Mouse (Mus musculus): ENCODE results near the gene Cdk8. TPM values are rescaled to one million over a fixed set of nuclear protein-coding genes. Genes with fewer than 3 reads are reported as not detected.

The Cdk8 gene
- polyA plus RNA-seq, 2 experiments from 2014 or later, result 11.3 to 15.1 TPM

- no peak for ATAC-seq
These were observed 3.3 kb downstream of the Cdk8 start for GRCm38 (mm10) chr5:146234336-146234735.

DNA sequence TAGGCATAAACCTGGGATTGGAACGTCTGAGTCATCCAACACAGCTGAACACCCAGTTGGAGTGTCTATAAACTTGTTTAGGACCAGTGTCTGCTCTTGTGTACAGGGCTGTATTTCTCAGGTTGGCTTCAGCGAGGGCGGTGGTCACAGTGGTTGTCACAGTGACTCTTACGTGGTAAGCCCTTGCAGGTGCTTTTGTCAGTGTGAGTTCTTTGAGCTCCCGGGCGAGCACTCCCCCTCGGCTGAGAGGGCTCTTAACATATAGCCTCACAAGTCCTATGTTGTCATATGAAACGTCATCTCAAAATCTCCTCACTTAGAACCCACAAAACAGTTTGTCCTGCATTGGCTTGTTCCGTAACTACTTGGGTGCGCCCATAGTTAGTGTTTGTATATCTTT lies 7.2 kb downstream of the Cdk8 start:
- ATAC-seq, result no peak

- no peak for ATAC-seq
These were observed 9.7 kb downstream of the Cdk8 start for GRCm38 (mm10) chr5:146240771-146241170.

DNA sequence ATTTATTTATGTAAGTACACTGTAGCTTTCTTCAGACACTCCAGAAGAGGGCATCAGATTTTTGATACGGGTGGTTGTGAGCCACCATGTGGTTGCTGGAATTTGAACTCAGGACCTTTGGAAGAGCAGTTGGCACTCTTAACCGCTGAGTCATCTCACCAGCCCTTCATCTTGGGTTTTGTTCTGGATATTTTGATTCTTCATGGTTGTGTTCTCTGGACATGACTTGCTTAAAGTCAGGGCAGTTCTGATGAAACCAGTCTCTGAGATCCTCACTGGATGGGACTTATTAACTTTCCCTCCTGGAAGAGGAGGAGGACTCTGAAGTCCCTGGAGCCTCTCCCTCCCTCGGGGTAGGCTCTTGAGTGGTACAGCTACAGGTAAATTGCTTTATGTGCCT lies 10.2 kb downstream of the Cdk8 start:
- no peak for ATAC-seq

DNA sequence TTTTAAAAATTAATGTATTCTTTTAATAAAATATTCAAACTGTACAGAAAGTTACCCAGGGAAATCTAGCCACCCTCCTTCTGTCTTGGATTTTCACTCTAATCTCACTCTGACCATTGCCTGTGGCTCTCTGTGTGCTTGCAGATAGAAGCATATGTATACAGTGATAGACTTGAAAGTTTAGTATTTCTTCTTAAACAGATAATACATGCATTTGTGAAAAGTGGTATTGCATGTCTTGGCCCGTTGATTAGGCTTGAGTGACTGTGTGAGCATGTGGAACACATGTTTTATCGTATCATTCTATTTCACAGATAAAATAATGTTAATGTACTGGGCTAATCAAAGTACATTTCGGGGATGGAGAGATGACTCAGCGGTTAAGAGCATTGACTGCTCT lies 14.2 kb downstream of the Cdk8 start:
- no peak for ATAC-seq

DNA sequence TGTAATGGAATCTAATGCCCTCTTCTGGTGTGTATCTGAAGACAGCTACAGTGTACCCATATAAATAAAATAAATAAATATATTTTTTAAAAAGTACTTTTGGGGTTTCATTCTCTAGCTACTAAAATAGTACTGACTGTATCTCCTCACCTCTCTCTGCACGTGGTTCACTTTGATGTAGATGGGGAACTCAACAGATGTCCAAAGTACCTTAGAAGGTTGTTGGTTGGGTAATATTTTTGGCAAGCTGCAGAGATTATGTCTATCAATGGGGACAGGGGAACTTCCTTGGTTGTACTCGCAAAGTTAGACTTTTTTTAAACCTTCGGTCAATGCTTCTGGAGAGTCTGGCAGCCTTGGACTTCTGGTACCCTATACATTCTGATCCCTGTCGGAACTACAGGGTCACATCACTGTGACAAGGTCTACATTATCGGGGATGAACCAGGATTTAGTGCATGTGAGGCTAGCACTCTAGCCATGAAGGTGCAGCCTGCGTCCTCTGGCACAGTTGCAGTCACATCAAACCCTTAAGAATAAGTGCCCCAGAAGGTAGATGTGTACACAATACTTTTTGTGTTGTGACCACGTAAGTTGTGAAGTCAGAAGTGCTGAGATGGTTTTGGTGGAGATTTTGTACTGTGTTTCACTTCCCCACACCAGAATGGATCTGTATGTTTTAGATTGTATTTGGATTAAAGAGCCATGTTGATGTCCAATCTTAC lies 14.8 kb downstream of the Cdk8 start:
- no peak for ATAC-seq

DNA sequence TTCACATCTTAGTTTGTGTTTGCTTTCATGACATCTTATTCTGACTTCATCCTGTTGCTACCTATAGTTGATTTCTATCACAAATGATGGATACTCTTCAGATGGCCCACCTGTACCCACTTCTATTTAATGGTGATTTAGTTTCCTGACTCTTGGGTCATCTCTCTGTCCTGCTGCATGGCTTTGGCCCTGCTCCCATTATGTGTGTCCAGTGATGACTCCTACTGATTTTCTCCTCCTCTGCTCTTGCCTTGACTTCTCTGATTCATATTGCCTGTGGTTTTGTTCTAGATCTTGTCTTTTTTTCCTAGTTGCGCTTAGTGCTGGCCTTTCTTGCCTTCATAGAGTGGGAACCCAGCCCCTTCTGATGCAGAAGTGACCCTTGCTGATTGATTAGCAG lies 15.4 kb downstream of the Cdk8 start:
- no peak for ATAC-seq

- ATAC-seq, result no peak
These were observed 16.7 kb downstream of the Cdk8 start for GRCm38 (mm10) chr5:146247709-146248108.

DNA sequence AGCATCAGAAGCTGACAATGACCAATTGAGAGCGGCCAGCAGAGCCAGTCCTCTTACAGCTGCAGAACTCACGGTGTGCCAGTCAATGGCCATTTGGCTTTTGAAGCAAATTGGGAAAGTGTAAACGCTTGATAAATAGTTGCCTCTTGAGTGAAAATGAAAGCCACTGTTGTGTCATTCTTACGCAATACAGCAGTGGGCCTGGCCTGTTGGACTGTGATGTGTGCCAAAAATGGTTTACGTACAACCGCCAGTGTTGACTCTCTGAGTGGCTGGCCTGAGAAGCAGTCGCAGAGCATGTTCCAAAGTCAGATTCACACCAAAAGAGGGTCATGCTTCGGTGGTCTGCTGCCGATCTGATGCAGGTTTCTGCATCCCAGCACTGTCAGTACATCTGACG lies 17.7 kb downstream of the Cdk8 start:
- no peak for ATAC-seq

DNA sequence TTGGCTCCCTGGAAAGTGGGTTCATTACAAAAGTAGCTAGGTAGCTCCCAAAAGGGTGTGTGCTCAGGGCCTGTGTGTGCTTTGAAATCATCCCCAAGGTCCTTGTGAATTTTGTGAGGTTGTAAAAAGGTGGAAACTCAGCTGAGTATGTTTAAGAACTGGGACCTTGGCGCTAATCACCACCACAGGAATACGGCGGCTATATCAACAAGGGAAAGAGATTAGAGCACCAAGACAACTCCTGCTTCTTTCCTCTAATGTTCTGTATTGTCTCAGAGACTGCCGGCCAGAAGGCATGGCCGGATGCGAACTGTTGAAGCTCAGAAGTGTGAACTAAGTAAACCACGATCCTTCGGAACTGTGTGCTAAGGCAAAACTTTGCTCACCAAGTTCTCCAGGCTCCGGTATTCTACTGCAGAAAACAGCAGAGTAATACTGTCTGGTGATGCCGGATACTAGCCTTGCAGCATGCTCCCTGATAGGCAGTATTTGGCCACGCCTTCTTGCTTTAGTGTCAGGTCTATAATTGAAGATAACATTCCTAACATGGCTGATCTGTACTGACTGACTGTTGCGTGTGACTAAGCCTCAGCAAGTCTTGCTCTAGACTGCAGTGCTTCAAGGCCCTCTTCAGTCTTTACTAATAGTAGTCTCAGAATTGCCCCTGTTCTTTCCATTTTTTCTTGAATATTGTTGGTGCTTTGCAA lies 19.5 kb downstream of the Cdk8 start:
- no peak for ATAC-seq

DNA sequence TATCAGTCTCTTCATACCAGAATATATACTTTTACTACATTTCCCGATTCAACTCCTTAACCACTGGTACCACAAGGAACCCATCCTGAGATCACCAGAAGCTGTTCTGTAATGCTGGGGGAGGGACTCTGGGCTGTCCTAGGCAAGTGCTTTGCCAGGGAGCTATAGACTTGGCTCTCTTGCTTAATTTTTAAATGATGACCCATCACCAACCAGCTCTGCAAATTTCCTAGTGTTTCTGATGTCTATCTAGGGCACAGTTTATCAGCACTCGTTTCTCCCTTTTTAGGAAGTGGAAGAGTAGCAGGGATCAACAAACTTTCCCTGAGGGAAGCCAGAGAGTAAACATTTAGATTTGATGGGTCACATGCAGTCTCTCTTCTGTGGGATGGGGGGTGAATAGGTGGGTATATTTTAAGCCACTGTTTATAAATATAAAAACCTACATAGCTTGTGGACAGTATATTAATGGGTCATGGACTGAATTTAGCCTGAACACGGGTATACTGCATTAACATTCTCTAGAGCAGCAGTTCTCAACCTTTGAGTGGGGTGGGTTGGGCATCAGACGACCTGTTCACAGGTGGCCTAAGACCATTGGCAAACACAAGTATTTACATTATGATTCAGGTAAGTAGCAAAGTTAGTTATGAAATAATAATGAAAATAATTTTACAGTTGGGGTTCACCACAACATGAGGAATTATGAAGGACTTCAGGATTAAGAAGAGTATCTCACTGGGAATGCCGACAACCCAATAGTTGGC lies 20.8 kb downstream of the Cdk8 start:
- no peak for ATAC-seq

DNA sequence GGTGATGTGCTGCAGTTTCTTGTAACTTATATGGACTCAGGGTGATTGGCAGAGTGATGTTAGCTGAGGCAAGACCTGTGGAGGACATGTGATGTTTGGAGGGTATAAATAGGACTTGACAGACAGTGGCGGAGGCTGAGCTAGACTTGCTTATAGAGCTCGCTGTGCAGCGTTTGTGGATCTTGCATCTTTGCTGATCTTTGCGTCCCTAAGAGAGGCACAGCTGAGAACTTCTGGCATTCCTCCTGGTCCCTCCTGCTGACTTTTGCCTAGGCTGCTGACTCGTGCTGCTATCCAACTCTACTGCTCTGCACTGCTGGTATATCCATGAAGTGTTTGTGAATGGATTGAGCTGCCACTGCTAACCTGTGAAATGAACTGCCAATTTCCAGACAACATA lies 22.6 kb downstream of the Cdk8 start:
- no peak for ATAC-seq

- no peak for ATAC-seq
These were observed 29.0 kb downstream of the Cdk8 start for GRCm38 (mm10) chr5:146260003-146260402.

DNA sequence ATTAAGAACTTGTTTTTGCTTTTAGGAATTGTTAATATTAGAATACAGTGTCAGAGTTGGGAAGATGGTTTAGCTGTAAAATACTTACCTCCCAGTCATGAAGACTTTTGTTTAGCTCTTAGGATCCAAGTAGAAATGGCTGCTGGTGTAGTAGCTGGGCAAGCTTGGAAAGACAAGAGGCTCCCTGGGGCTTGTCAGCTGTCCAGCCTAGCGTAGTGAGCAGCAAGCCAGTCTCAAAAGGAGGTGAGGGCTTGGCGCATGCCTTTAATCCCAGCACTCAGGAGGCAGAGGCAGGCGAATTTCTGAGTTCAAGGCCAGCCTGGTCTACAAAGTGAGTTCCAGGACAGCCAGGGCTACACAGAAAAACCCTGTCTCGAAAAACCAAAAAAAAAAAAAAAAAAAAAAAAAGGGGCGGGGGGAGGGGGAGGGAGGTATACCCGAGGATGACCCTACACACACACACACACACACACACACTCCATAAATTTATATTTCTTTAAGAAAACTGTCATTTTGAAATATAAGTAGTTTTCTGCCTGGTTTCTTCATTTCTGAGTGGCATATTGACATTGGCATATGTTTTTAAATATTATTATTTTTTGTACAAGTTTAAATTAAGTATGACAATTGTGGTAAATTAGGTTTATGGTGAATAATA lies 35.0 kb downstream of the Cdk8 start:
- ATAC-seq, result no peak

GRCm38 (mm10) chr5:146267776-146268175 lies 36.7 kb downstream of the Cdk8 start:
- no peak for ATAC-seq

DNA sequence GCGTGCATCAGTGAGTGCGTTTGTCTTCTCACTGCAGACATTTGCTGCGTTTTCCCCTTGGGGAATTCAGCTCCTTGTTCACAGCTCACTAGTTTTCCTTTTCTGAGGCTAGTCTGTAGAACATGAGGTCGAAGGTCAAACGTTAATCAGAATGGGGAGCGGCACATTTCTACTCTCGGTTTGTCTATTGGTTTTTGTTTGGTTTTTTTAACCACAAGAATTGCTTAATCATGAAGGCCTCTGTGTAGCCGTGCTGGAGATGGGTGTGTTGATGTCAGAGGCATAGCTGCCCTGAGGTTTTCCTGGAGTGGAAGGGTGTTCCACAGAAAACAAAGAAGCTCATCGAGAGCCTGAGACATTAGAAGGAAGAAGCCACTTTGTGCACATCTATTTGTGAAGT lies 39.6 kb downstream of the Cdk8 start:
- ATAC-seq, result no peak

GRCm38 (mm10) chr5:146271662-146272061 lies 40.6 kb downstream of the Cdk8 start:
- ATAC-seq, result no peak

DNA sequence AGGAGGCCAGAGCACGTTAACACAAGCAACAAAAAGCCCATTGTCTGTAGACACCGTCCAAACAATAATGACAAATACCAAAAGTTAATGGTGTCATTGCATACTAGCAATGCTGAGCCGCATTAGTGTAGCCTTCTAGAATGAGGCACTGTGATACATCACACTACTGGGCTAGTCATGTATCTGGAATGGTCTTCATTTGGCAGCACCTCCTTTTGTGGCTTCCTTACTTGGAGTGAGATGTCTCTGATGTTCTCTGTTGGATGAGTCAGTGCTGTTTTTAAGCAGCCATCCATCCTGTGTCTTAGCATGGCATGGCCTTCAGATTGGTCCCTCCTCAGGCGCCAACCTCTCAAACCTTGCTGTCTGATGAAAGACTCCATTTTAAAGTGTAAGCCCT lies 42.1 kb downstream of the Cdk8 start:
- ATAC-seq, result no peak

DNA sequence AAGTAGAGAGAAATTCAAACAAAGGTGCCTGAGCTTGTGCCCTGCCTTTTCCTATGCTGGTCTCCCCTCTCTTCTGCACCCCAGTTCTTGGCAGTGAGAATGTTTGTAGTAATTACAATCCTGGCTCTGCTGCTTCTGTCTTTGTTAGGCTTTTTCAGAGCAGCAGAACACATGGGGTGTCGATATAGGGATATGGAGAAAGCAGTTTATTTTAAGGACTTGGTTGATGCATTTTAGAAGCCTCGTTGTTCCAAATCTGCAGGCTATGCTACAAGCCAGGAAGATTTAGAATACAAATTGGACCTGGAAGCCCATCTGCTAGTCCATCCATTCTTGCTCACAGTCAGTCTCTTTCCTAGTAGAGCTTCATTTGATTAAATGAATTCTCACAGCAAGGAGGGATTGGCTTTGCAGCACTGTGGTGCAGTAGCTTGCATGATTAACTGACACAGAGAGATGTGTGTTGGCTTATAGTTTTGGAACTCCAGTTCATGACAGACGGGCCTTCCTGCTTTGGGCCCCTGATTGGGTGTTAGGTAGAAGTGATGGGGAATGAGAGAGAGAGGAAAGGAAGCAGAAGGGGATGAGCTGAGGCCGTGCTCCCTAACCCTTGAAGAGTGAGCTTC lies 43.5 kb downstream of the Cdk8 start:
- ATAC-seq, result no peak

DNA sequence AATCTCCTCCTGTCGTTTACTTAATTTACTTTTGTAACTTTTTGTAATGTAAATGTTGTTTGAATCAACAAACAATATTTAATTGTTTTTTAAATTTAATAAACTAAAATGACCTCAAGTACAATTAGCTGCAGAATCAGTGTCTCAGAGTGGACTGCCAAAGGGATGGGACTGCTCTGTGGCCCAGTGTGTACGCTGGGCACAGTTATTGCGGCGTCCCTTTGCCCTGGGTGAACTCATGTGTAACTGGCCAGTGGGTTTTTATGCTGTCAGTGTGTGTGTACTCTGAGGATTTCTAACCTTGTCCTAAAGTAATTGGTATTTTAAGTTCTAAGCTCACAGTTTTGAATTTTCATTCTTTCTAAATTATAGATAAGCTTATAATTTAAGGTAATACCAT lies 46.5 kb downstream of the Cdk8 start:
- ATAC-seq, result no peak

GRCm38 (mm10) chr5:146280012-146280411 lies 49.0 kb downstream of the Cdk8 start:
- ATAC-seq, result no peak

DNA sequence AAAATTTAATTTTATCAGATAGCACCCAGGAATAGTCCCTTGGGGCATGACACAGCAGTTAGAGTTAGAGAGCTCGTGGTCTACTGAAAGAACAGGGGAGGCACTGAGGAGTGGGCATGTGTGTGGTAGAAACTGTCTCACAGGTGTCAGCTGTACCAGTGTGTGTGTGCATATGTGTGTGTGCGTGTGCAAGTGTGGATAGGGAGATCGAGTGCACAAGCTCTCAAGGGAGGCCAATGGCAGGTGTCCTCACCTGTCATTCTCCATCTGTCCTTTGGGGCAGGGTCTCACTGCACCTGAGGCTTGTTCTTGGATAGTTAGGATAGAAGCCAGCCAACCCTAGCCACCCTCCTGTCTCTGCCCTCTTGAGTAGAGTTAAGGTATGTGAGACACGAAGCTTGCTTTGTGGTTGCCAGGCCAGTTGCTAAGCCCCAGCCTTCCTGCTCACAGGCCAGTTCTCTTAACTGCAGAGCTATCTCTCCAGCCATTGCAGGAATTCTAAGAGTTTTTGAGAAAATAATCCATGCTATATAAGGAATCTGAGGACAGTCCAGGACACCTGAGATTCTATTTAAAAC lies 50.3 kb downstream of the Cdk8 start:
- ATAC-seq, result no peak
